Mouse (Mus musculus) liver, embryonic 14.5 days (tissue): ENCODE data around the gene Atad3a.

ENCODE experiments used
- CTCF ChIP-seq: IDR thresholded peaks from 2 replicates; pipeline ENCODE4 v1.5.1; 2016; ENCODE audit warnings: antibody characterized with exemption, low read depth, control low read depth
- EP300 ChIP-seq: IDR thresholded peaks from 2 replicates; pipeline ENCODE4 v1.6.1; 2016; ENCODE audit warnings: antibody characterized with exemption, low read depth

DNA sequence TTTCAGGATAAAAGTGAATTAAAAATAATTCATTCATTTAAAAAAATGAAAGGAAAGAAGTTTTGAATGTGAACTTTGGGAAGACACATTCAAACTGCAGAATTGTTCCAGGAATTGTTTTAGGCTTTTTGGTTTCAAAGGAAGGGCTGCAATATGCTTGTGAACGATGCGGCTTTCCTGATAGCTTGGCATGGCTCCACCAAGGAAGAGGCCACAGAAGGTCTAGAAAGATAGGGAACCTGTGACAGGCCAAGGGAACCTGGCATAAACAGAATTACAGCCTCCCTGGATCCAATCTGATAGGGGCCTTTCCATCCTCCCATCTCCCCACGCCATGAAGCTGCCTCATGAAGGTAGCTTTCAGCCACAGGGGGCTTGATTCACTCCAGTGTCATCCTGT, 27.4 kb upstream of the Atad3a start:
- TF ChIP-seq CTCF (no peak), EP300 (no peak)
